Mouse (Mus musculus) embryonic facial prominence, embryonic 12.5 days (tissue): ENCODE measurements around the gene Gm5737. TPM values are rescaled to one million over a fixed set of nuclear protein-coding genes. Genes with fewer than 3 reads are reported as not detected.

ENCODE experiments used
- ATAC-seq: fragments of 200-750 bp; cut with Nextera tagmentation; 2 replicates; pipeline ENCODE4 v1.8.0; 2017; ENCODE audit not compliant: insufficient number of reproducible peaks, insufficient read depth, low FRiP score, low TSS enrichment
- H3K27ac ChIP-seq: fragments of 300-500 bp; sonication (generic); 2 replicates; pipeline ENCODE4 v1.5.1; 2016; ENCODE audit warnings: mild to moderate bottlenecking
- H3K27me3 ChIP-seq: fragments of 300-500 bp; sonication (generic); 2 replicates; pipeline ENCODE4 v1.6.1; 2016; ENCODE audit warnings: mild to moderate bottlenecking, moderate library complexity
- H3K36me3 ChIP-seq: fragments of 300-500 bp; sonication (generic); 2 replicates; pipeline ENCODE4 v1.6.1; 2016; ENCODE audit warnings: mild to moderate bottlenecking
- H3K4me1 ChIP-seq: fragments of 300-500 bp; sonication (generic); 2 replicates; pipeline ENCODE4 v1.6.1; 2016
- H3K4me2 ChIP-seq: fragments of 300-500 bp; sonication (generic); replicated peaks from 2 replicates; pipeline ENCODE4 v1.6.1; 2016; ENCODE audit warnings: mild to moderate bottlenecking, moderate library complexity
- H3K4me3 ChIP-seq: fragments of 300-500 bp; sonication (generic); 2 replicates; pipeline ENCODE4 v1.5.1; 2016; ENCODE audit warnings: mild to moderate bottlenecking
- H3K9ac ChIP-seq: fragments of 300-500 bp; sonication (generic); 2 replicates; pipeline ENCODE4 v1.6.1; 2016; ENCODE audit warnings: mild to moderate bottlenecking, moderate library complexity
- H3K9me3 ChIP-seq: fragments of 300-500 bp; sonication (generic); 2 replicates; pipeline ENCODE4 v1.6.1; 2016; ENCODE audit warnings: mild to moderate bottlenecking, moderate library complexity
- WGBS: fragments of 180-500 bp; shearing (Covaris S2); methylation state at CpG from one replicate; pipeline ENCODE4 v1.1.7; 2016; 5-methylcytosine and 5-hydroxymethylcytosine counted together
- polyA plus RNA-seq: library from polyadenylated mRNA; unstranded; fragments of >200 nt; fragmentation: Nextera tagmentation; extraction: Ambion mirVana; gene quantifications from 2 replicates; pipeline ENCODE4 v1.2.1, GENCODE M21; 2016

The Gm5737 gene
- polyA plus RNA-seq, 1 experiment from 2014 or later = not detected

GRCm38 (mm10) chr7:120865100-120865499 is 52.9 kb downstream of the Gm5737 start:
- H3K9me3 ChIP-seq = no peaks in the 10 kb centered on the region
- no peaks in the 10 kb centered on the region for H3K36me3 ChIP-seq
- H3K4me3 ChIP-seq = no peak overlapping the region
- peak overlapping the region; percentile 25; the same call in 1 of the 2 replicates for H3K4me2 ChIP-seq
- no peaks in the 10 kb centered on the region for H3K27me3 ChIP-seq
- peak; percentile 78; the same call in 1 of the 2 replicates for ATAC-seq
- H3K4me1 ChIP-seq = peaks cover 71% of the 10 kb centered on the region
- H3K9ac ChIP-seq = no peak overlapping the region
- 5% methylated on average over 7 of the region's 7 CpGs for WGBS
- H3K27ac ChIP-seq = 0 out of 2 replicates have a peak overlapping the region, but pooled peaks have one; percentile 47

GRCm38 (mm10) chr7:120865832-120866231 is 53.7 kb downstream of the Gm5737 start:
- H3K27ac ChIP-seq = peak overlapping the region; percentile 72
- H3K4me1 ChIP-seq = peaks cover 76% of the 10 kb centered on the region
- H3K36me3 ChIP-seq = no peaks in the 10 kb centered on the region
- 58% methylated on average over 4 of the region's 4 CpGs for WGBS
- H3K9me3 ChIP-seq = no peaks in the 10 kb centered on the region
- no peak for ATAC-seq
- no peak overlapping the region for H3K4me3 ChIP-seq
- H3K27me3 ChIP-seq = no peaks in the 10 kb centered on the region
- H3K4me2 ChIP-seq = no peak overlapping the region
- H3K9ac ChIP-seq = no peak overlapping the region

GRCm38 (mm10) chr7:120866684-120867083 is 54.5 kb downstream of the Gm5737 start:
- Histone ChIP-seq H3K27me3 (no peaks in the 10 kb centered on the region), H3K4me2 (no peak overlapping the region), H3K9ac (no peak overlapping the region), H3K9me3 (no peaks in the 10 kb centered on the region), H3K27ac (no peak overlapping the region), H3K4me3 (no peak overlapping the region), H3K4me1 (peaks cover 69% of the 10 kb centered on the region), H3K36me3 (no peaks in the 10 kb centered on the region)
- 80% methylated on average over 2 of the region's 2 CpGs for WGBS
- no peak for ATAC-seq

DNA sequence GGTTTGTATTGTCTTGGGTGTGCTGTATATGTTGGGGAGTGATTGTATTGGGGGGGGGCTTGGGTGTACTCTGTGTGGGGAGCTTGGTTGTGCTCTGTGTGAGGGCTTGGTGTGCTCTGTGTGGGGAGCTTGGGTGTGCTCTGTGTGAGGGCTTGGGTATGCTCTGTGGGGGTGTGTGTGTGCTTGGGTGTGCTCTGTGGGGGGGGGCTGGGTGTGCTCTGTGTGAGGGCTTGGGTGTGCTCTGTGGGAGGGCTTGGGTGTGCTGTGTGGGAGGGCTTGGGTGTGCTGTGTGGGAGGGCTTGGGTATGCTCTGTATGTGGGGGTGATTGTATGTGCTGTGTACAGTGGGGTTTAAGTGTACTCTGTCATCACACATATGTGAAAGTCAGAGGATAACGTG is 55.6 kb downstream of the Gm5737 start:
- H3K27ac ChIP-seq = no peak overlapping the region
- no peak overlapping the region for H3K9ac ChIP-seq
- no peak for ATAC-seq
- H3K4me1 ChIP-seq = peaks cover 58% of the 10 kb centered on the region
- WGBS = 81% methylated on average over 1 of the region's 1 CpGs
- no peak overlapping the region for H3K4me2 ChIP-seq
- no peaks in the 10 kb centered on the region for H3K27me3 ChIP-seq
- H3K4me3 ChIP-seq = no peak overlapping the region
- H3K36me3 ChIP-seq = no peaks in the 10 kb centered on the region
- H3K9me3 ChIP-seq = no peaks in the 10 kb centered on the region

- no peak overlapping the region for H3K4me2 ChIP-seq
- 50% methylated on average over 5 of the region's 5 CpGs for WGBS
- H3K27me3 ChIP-seq = no peaks in the 10 kb centered on the region
Observed at GRCm38 (mm10) chr7:120869883-120870282, 57.7 kb downstream of the Gm5737 start.

GRCm38 (mm10) chr7:120870431-120871008 is 58.4 kb downstream of the Gm5737 start:
- Histone ChIP-seq H3K4me2 (no peak overlapping the region), H3K27me3 (no peaks in the 10 kb centered on the region), H3K36me3 (no peaks in the 10 kb centered on the region), H3K9me3 (no peaks in the 10 kb centered on the region), H3K27ac (peak overlapping the region; percentile 67), H3K9ac (no peak overlapping the region), H3K4me3 (no peak overlapping the region), H3K4me1 (peaks cover 31% of the 10 kb centered on the region)
- WGBS = 64% methylated on average over 5 of the region's 5 CpGs
- ATAC-seq = no peak

More at GRCm38 (mm10) chr7:120869883-120870282, 57.7 kb downstream of the Gm5737 start:
- peak overlapping the region; percentile 74 for H3K27ac ChIP-seq
- 0 out of 2 replicates have a peak, but pooled peaks have one; percentile 32 for ATAC-seq
- no peaks in the 10 kb centered on the region for H3K36me3 ChIP-seq
- H3K9me3 ChIP-seq = no peaks in the 10 kb centered on the region
- H3K4me3 ChIP-seq = no peak overlapping the region
- H3K9ac ChIP-seq = no peak overlapping the region
- peaks cover 37% of the 10 kb centered on the region for H3K4me1 ChIP-seq

DNA sequence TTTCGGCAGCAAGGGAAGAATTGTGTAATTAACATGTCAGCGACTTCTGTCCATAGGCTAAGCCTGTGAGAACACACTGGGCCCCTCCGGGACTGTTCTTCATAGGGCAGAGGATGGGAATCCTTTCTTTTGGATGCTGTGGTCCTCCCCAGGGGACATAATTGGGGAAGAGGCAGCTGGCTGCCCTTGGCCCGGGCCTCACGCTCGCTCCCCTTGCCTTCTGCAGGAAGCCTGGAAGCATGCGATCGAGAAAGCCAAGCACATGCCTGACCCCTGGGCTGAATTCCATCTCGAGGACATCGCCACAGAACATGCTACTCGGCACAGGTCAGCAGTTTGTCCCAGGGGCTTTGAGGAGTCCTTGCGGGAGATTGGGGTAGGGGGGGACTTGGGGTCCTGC is 60.9 kb downstream of the Gm5737 start:
- no peak overlapping the region for H3K4me2 ChIP-seq
- no peak overlapping the region for H3K9ac ChIP-seq
- no peaks in the 10 kb centered on the region for H3K36me3 ChIP-seq
- H3K27ac ChIP-seq = no peak overlapping the region
- ATAC-seq = no peak
- H3K4me3 ChIP-seq = no peak overlapping the region
- no peaks in the 10 kb centered on the region for H3K27me3 ChIP-seq
- H3K4me1 ChIP-seq = peaks cover 10% of the 10 kb centered on the region; the same call in 1 of the 2 replicates
- WGBS = 75% methylated on average over 12 of the region's 12 CpGs
- H3K9me3 ChIP-seq = no peaks in the 10 kb centered on the region

DNA sequence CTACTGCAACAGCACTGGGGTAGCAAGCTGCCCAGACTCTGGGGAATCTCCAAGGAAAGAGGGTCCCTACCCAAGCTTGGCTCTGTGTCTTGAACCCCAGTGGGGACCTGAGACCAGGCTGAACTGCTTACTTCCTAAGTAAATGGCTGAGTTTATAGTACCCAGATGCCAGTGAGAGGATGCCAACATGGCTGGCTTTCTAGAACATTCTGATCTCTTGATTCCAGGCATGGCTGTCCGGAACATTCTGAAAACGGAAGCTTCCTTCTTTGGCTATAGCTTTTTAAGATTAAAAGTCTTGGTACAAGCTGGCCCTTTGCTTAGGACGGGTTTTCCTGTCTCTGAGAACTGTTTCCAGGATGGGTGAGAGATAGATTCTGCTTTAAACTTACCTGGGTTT is 61.9 kb downstream of the Gm5737 start:
- no peaks in the 10 kb centered on the region for H3K27me3 ChIP-seq
- ATAC-seq = no peak
- no peak overlapping the region for H3K4me3 ChIP-seq
- WGBS = 86% methylated on average over 3 of the region's 3 CpGs
- H3K36me3 ChIP-seq = no peaks in the 10 kb centered on the region
- H3K4me2 ChIP-seq = no peak overlapping the region
- H3K9ac ChIP-seq = no peak overlapping the region
- no peaks in the 10 kb centered on the region for H3K9me3 ChIP-seq
- H3K27ac ChIP-seq = no peak overlapping the region
- H3K4me1 ChIP-seq = peaks cover 10% of the 10 kb centered on the region; the same call in 1 of the 2 replicates

- H3K27me3 ChIP-seq = no peaks in the 10 kb centered on the region
- H3K9me3 ChIP-seq = no peaks in the 10 kb centered on the region
- no peak overlapping the region for H3K4me3 ChIP-seq
- 0 out of 2 replicates have a peak, but pooled peaks cover 5% of the 10 kb centered on the region for H3K4me1 ChIP-seq
- H3K27ac ChIP-seq = no peak overlapping the region
- ATAC-seq = no peak
- 0 out of 2 replicates have a peak, but pooled peaks cover under 1% of the 10 kb centered on the region for H3K36me3 ChIP-seq
- WGBS = 70% methylated on average over 7 of the region's 7 CpGs
- no peak overlapping the region for H3K9ac ChIP-seq
- H3K4me2 ChIP-seq = no peak overlapping the region
Observed at GRCm38 (mm10) chr7:120874764-120875539, 62.8 kb downstream of the Gm5737 start.

GRCm38 (mm10) chr7:120875540-120876388 is 63.6 kb downstream of the Gm5737 start:
- H3K9ac ChIP-seq = no peak overlapping the region
- 0 out of 2 replicates have a peak, but pooled peaks cover under 1% of the 10 kb centered on the region for H3K4me1 ChIP-seq
- H3K27ac ChIP-seq = no peak overlapping the region

DNA sequence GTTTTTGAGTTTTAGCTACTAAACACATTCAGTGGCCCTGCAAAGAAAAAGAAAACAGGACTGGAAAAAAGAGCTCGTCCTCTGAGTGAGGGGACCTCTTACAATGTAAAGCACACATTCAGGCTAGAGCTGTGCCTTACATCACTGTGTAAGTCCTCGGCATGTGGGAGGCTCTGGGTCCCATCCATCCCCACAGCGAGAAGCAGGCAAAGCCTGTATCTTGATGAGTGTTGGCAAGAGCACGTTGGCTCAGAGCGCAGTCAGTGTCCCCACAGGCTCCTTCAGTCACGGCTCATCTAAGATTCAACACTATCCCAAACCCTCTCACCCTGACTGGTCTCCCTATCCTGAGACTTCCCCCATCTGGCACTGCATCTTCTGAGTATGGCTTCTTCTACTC is 66.1 kb downstream of the Gm5737 start:
- Histone ChIP-seq H3K27ac (no peak overlapping the region), H3K4me3 (no peak overlapping the region), H3K4me1 (no peaks in the 10 kb centered on the region), H3K36me3 (peaks cover 11% of the 10 kb centered on the region; the same call in 1 of the 2 replicates), H3K4me2 (no peak overlapping the region), H3K9ac (no peak overlapping the region), H3K9me3 (no peaks in the 10 kb centered on the region), H3K27me3 (no peaks in the 10 kb centered on the region)
- no peak for ATAC-seq
- WGBS = 80% methylated on average over 6 of the region's 6 CpGs

More at GRCm38 (mm10) chr7:120875540-120876388, 63.6 kb downstream of the Gm5737 start:
- Histone ChIP-seq H3K4me3 (no peak overlapping the region), H3K4me2 (no peak overlapping the region), H3K36me3 (peaks cover 8% of the 10 kb centered on the region; the same call in 1 of the 2 replicates), H3K9me3 (no peaks in the 10 kb centered on the region), H3K27me3 (no peaks in the 10 kb centered on the region)
- 69% methylated on average over 3 of the region's 3 CpGs for WGBS
- ATAC-seq = no peak
